Mouse (Mus musculus) cortical plate, adult 2 months (tissue): ENCODE measurements around the gene Mfsd4b3.

Experiments
- CTCF ChIP-seq: fragments of 200-500 bp; IDR thresholded peaks from 2 replicates; pipeline ENCODE4 v1.5.1; 2011; ENCODE audit warnings: mild to moderate bottlenecking, control low read depth, low read length; ENCODE audit not compliant: insufficient read depth; ENCODE audit errors: extremely low read depth
- POLR2A ChIP-seq: fragments of 200-500 bp; IDR thresholded peaks from 2 replicates; pipeline ENCODE4 v1.6.1; 2011; ENCODE audit warnings: mild to moderate bottlenecking, low read length, control low read depth; ENCODE audit not compliant: insufficient read depth; ENCODE audit errors: extremely low read depth

- TF ChIP-seq CTCF (no peak), POLR2A (no peak)
Measured at GRCm38 (mm10) chr10:39961906-39962305, 2.0 kb upstream of the Mfsd4b3 start.
